Mouse (Mus musculus) liver, adult 2 months (tissue): ENCODE data around the gene Cped1. TPM values are rescaled to one million over a fixed set of nuclear protein-coding genes. Genes with fewer than 3 reads are reported as not detected.

Experiments
- DNase-seq: peaks from one replicate; pipeline ENCODE4 v3.0.0-alpha.2; 2011; ENCODE audit warnings: low read depth, low spot score; ENCODE audit errors: extremely low read depth
- H3K27ac ChIP-seq: fragments of 200-500 bp; replicated peaks from 2 replicates; pipeline ENCODE4 v1.5.1; 2012; ENCODE audit warnings: low read depth, mild to moderate bottlenecking, control low read depth, inconsistent platforms, low read length; ENCODE audit not compliant: insufficient read depth
- H3K27me3 ChIP-seq: fragments of 200-500 bp; 2 replicates; pipeline ENCODE4 v1.6.1; 2012; ENCODE audit warnings: mild to moderate bottlenecking, moderate library complexity, low read length, inconsistent platforms; ENCODE audit not compliant: control insufficient read depth, insufficient read depth
- H3K36me3 ChIP-seq: fragments of 200-500 bp; 2 replicates; pipeline ENCODE4 v1.6.1; 2012; ENCODE audit warnings: low read length, inconsistent platforms; ENCODE audit not compliant: control insufficient read depth, insufficient read depth
- H3K4me1 ChIP-seq: fragments of 200-500 bp; 2 replicates; pipeline ENCODE4 v1.6.1; 2011; ENCODE audit warnings: low read length; ENCODE audit not compliant: control insufficient read depth, insufficient read depth
- H3K4me3 ChIP-seq: fragments of 200-500 bp; 2 replicates; pipeline ENCODE4 v1.5.1; 2011; ENCODE audit warnings: low read depth, mild to moderate bottlenecking, control low read depth, low read length, moderate library complexity; ENCODE audit not compliant: insufficient read depth
- H3K79me2 ChIP-seq: fragments of 200-500 bp; 2 replicates; pipeline ENCODE4 v1.6.1; 2012; ENCODE audit warnings: inconsistent platforms, mild to moderate bottlenecking, low read length, moderate library complexity; ENCODE audit not compliant: control insufficient read depth, insufficient read depth
- H3K9ac ChIP-seq: fragments of 200-500 bp; 2 replicates; pipeline ENCODE4 v1.6.1; 2012; ENCODE audit warnings: low read depth, mild to moderate bottlenecking, control low read depth, inconsistent platforms, low read length
- CTCF ChIP-seq: fragments of 200-500 bp; IDR thresholded peaks from 2 replicates; pipeline ENCODE4 v1.5.1; 2011; ENCODE audit warnings: low read depth, low read length, control low read depth
- POLR2A ChIP-seq: fragments of 200-500 bp; IDR thresholded peaks from 2 replicates; pipeline ENCODE4 v1.6.1; 2011; ENCODE audit warnings: low read length, control low read depth; ENCODE audit not compliant: insufficient read depth; ENCODE audit errors: extremely low read depth
- WGBS: fragments of 180-500 bp; shearing (Covaris S2); methylation state at CpG from one replicate; pipeline ENCODE4 v1.1.7; 2018; 5-methylcytosine and 5-hydroxymethylcytosine counted together
- polyA plus RNA-seq: library from polyadenylated mRNA; depleted of rRNA; stranded (reverse); fragments of >200 nt; gene quantifications from 2 replicates; pipeline ENCODE4 v1.2.3, GENCODE M21; 2012
- total RNA-seq: library from RNA; depleted of rRNA; stranded (reverse); fragments of >200 nt; gene quantifications from 2 replicates; pipeline ENCODE4 v1.2.3, GENCODE M21; 2014

Cped1 gene
- total and polyA plus RNA-seq, 2 experiments, result 6.0 to 63.6 TPM

- Histone ChIP-seq H3K4me3 (no peak overlapping the region), H3K36me3 (peaks cover 24% of the 10 kb centered on the region), H3K4me1 (no peaks in the 10 kb centered on the region), H3K27me3 (no peaks in the 10 kb centered on the region), H3K79me2 (no peaks in the 10 kb centered on the region), H3K27ac (no peak overlapping the region), H3K9ac (no peak overlapping the region)
- 95% methylated on average over 8 of the region's 8 CpGs for WGBS
- no peak for DNase-seq
- TF ChIP-seq POLR2A, result no peak
Observed at GRCm38 (mm10) chr6:22221134-22221533, 235.4 kb downstream of the Cped1 start.

- H3K4me1 ChIP-seq, result no peaks in the 10 kb centered on the region
- no peak overlapping the region for H3K4me3 ChIP-seq
- no peaks in the 10 kb centered on the region for H3K27me3 ChIP-seq
- no peak overlapping the region for H3K27ac ChIP-seq
- no peak overlapping the region for H3K9ac ChIP-seq
- DNase-seq, result no peak
- H3K36me3 ChIP-seq, result peaks cover 28% of the 10 kb centered on the region
- H3K79me2 ChIP-seq, result no peaks in the 10 kb centered on the region
- TF ChIP-seq POLR2A (no peak), CTCF (no peak)
- WGBS, result 83% methylated on average over 4 of the region's 4 CpGs
Observed at GRCm38 (mm10) chr6:22222087-22222486, 236.4 kb downstream of the Cped1 start.

- DNase-seq, result no peak
- Histone ChIP-seq H3K9ac (no peak overlapping the region), H3K4me1 (no peaks in the 10 kb centered on the region), H3K36me3 (peaks cover 28% of the 10 kb centered on the region), H3K79me2 (no peaks in the 10 kb centered on the region), H3K4me3 (no peak overlapping the region), H3K27ac (no peak overlapping the region), H3K27me3 (no peaks in the 10 kb centered on the region)
- WGBS, result 96% methylated on average over 8 of the region's 8 CpGs
- TF ChIP-seq POLR2A (no peak), CTCF (no peak)
Observed at GRCm38 (mm10) chr6:22222947-22223346, 237.2 kb downstream of the Cped1 start.

GRCm38 (mm10) chr6:22224351-22224750 is 238.6 kb downstream of the Cped1 start:
- H3K27ac ChIP-seq, result no peak overlapping the region
- no peak for TF ChIP-seq POLR2A
- no peak for TF ChIP-seq CTCF
- no peaks in the 10 kb centered on the region for H3K79me2 ChIP-seq
- no peak overlapping the region for H3K9ac ChIP-seq
- 93% methylated on average over 4 of the region's 4 CpGs for WGBS
- DNase-seq, result no peak
- no peaks in the 10 kb centered on the region for H3K4me1 ChIP-seq
- no peak overlapping the region for H3K4me3 ChIP-seq
- H3K36me3 ChIP-seq, result peaks cover 26% of the 10 kb centered on the region
- H3K27me3 ChIP-seq, result no peaks in the 10 kb centered on the region

GRCm38 (mm10) chr6:22231244-22231643 is 245.5 kb downstream of the Cped1 start:
- Histone ChIP-seq H3K36me3 (peaks cover 24% of the 10 kb centered on the region), H3K27me3 (no peaks in the 10 kb centered on the region), H3K9ac (no peak overlapping the region), H3K4me3 (no peak overlapping the region), H3K27ac (no peak overlapping the region), H3K4me1 (no peaks in the 10 kb centered on the region), H3K79me2 (no peaks in the 10 kb centered on the region)
- no peak for TF ChIP-seq POLR2A
- TF ChIP-seq CTCF, result no peak
- no peak for DNase-seq
- WGBS, result 80% methylated on average over 3 of the region's 3 CpGs

- DNase-seq, result no peak
- Histone ChIP-seq H3K27ac (no peak overlapping the region), H3K9ac (no peak overlapping the region), H3K4me1 (no peaks in the 10 kb centered on the region), H3K4me3 (no peak overlapping the region), H3K27me3 (no peaks in the 10 kb centered on the region), H3K36me3 (peaks cover 34% of the 10 kb centered on the region), H3K79me2 (no peaks in the 10 kb centered on the region)
- TF ChIP-seq CTCF (no peak), POLR2A (no peak)
- WGBS, result 94% methylated on average over 6 of the region's 6 CpGs
Observed at GRCm38 (mm10) chr6:22233517-22233916, 247.8 kb downstream of the Cped1 start.
